ENCODE assay signal across 13 mouse cellular contexts in genomic region chr1:150783070-150783842, GRCm38 (mm10).
"Had no signal": no experiment of that assay in that cellular context is flagged by ENCODE, and none has a peak within 500 bp of the region (broad histone marks: within the 10 kb centered on the region; RNA-seq: fewer than 3 reads in every experiment).

No protein-coding gene starts in this region.

- H3K27me3 ChIP-seq: limb, embryonic 15.5 days; liver, embryonic 12.5 days; neural tube, embryonic 12.5 days; stomach, embryonic 15.5 days had no signal

- H3K27ac ChIP-seq: limb, embryonic 15.5 days; liver, embryonic 12.5 days; neural tube, embryonic 12.5 days; stomach, embryonic 15.5 days had no signal

- H3K36me3 ChIP-seq: limb, embryonic 15.5 days; liver, embryonic 12.5 days; neural tube, embryonic 12.5 days; stomach, embryonic 15.5 days had no signal

- DNase-seq: kidney, adult 2 months; kidney, postnatal 36 days; layer of hippocampus, adult 9-11 months; layer of hippocampus, postnatal 36 days; retina, postnatal 1 day; right cerebral cortex, postnatal 4 days; spleen, adult 18-20 months; thymus, postnatal 14 days had no signal

- H3K4me2 ChIP-seq: limb, embryonic 15.5 days; liver, embryonic 12.5 days; neural tube, embryonic 12.5 days; stomach, embryonic 15.5 days had no signal

- H3K4me3 ChIP-seq: limb, embryonic 15.5 days; liver, embryonic 12.5 days; neural tube, embryonic 12.5 days; stomach, embryonic 15.5 days had no signal

- H3K9ac ChIP-seq: limb, embryonic 15.5 days; liver, embryonic 12.5 days; neural tube, embryonic 12.5 days; stomach, embryonic 15.5 days had no signal

- ATAC-seq: intestine, embryonic 16.5 days; liver, embryonic 12.5 days had no signal

- H3K4me1 ChIP-seq: limb, embryonic 15.5 days; liver, embryonic 12.5 days; neural tube, embryonic 12.5 days; stomach, embryonic 15.5 days had no signal

- H3K9me3 ChIP-seq: limb, embryonic 15.5 days; liver, embryonic 12.5 days; neural tube, embryonic 12.5 days; stomach, embryonic 15.5 days had no signal
